Mouse (Mus musculus): ENCODE data around the gene Megf6. TPM values are rescaled to one million over a fixed set of nuclear protein-coding genes. Genes with fewer than 3 reads are reported as not detected.

Megf6 gene
- polyA plus RNA-seq, 1 experiment from 2014 or later, result 30.3 TPM

DNA sequence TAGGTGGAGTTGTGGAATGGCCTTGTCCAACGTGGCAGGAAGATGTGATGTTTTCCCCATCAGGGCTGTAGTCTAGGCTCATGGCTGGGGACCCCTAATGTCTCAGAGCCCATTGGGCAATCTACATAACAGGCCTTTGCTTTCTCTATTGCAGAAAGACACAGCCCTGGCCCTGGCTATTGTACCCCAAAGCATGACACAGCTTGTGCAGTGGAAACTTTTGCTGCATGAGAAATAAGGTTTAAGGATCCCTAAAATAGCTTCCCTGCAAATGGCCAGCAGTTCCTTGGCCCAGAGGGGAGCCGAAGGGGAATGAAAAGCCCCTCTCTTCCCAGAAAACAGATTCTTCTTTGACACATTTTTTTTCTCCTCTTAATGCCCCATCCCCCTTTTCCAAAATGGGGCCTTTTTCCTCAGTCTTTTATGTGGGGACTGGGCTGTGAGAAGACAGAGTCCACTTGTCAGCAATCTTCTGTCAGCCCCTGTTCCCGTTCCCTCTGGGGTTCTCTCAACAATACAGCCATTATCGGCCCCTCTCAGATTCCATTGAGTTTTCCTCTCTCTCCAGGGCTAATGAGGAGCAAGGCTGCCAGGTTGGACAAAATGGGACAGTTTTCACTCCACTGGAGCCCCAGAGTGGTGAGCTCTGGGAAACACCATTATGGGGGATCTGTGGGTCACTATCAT, 142.5 kb downstream of the Megf6 start:
- H3K9ac ChIP-seq (ENCODE audit: low read length), result no peak overlapping the region
- no peaks in the 10 kb centered on the region for H3K27me3 ChIP-seq (ENCODE audit: control insufficient read depth, insufficient read depth, low read length)
- ATAC-seq (ENCODE audit: insufficient number of reproducible peaks, low FRiP score, low TSS enrichment, low read depth) (no peak), DNase-seq (ENCODE audit: low spot score) (no peak)
- H3K4me1 ChIP-seq (ENCODE audit: control insufficient read depth, insufficient read depth, low read length), result no peaks in the 10 kb centered on the region
- no peaks in the 10 kb centered on the region for H3K9me3 ChIP-seq (ENCODE audit: control insufficient read depth, low read length)
- no peak overlapping the region for H3K4me3 ChIP-seq (ENCODE audit: low read depth, low read length)
- no peak overlapping the region for H3K4me2 ChIP-seq (ENCODE audit: low read depth, severe bottlenecking)
- no peaks in the 10 kb centered on the region for H3K36me3 ChIP-seq (ENCODE audit: control insufficient read depth, insufficient read depth, low read length)
- 58% methylated on average over 4 of the region's 4 CpGs for WGBS
- peak overlapping the region; percentile 68; the same call in 1 of the 2 replicates for H3K27ac ChIP-seq (replicated peaks; ENCODE audit: low read depth, low read length)

DNA sequence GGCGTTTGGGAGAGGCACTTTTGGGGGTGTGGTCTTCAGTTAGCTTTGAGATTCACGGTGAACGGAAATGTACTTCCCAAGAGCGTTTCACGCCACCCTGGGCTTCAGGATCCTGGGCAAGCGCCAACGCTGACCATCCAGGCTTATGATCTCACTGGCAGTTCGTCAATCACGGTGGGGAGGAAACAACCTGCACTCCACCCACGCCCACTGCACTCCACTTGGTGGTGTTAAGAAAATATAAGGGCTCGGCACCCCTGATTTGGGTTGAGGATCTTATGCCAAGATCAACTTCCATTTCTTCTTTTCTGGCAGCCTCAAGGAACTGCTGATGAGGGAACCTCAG, 143.1 kb downstream of the Megf6 start:
- 76% methylated on average over 11 of the region's 11 CpGs for WGBS
- no peak overlapping the region for H3K9ac ChIP-seq (ENCODE audit: low read length)
- no peaks in the 10 kb centered on the region for H3K9me3 ChIP-seq (ENCODE audit: control insufficient read depth, low read length)
- no peak for ATAC-seq (ENCODE audit: insufficient number of reproducible peaks, low FRiP score, low TSS enrichment, low read depth)
- no peaks in the 10 kb centered on the region for H3K4me1 ChIP-seq (ENCODE audit: control insufficient read depth, insufficient read depth, low read length)
- no peak overlapping the region for H3K4me3 ChIP-seq (ENCODE audit: low read depth, low read length)
- H3K27me3 ChIP-seq (ENCODE audit: control insufficient read depth, insufficient read depth, low read length), result no peaks in the 10 kb centered on the region
- 0 out of 2 replicates have a peak, but pooled peaks cover 2% of the 10 kb centered on the region for H3K36me3 ChIP-seq (ENCODE audit: control insufficient read depth, insufficient read depth, low read length)
- H3K4me2 ChIP-seq (ENCODE audit: low read depth, severe bottlenecking), result no peak overlapping the region
- no peak for DNase-seq (ENCODE audit: low spot score)
- 0 out of 2 replicates have a peak overlapping the region, but pooled peaks have one; percentile 26 for H3K27ac ChIP-seq (replicated peaks; ENCODE audit: low read depth, low read length)

Other genes starting within 250 kb of the Megf6 start
- gene A430005L14Rik, start 213.5 kb upstream of the Megf6 start, polyA plus RNA-seq (2014; fragmentation: Nextera tagmentation; extraction: Ambion mirVana), result 122 and 124 TPM in 2 replicates
- 12.8 and 14.1 TPM in 2 replicates for gene Dffb, start 195.6 kb upstream of the Megf6 start, polyA plus RNA-seq (2014; fragmentation: Nextera tagmentation; extraction: Ambion mirVana)
- 19.3 and 19.7 TPM in 2 replicates for gene Cep104, start 195.5 kb upstream of the Megf6 start, polyA plus RNA-seq (2014; fragmentation: Nextera tagmentation; extraction: Ambion mirVana)
- gene Lrrc47, start 159.0 kb upstream of the Megf6 start, polyA plus RNA-seq (2014; fragmentation: Nextera tagmentation; extraction: Ambion mirVana), result 14.9 and 16.0 TPM in 2 replicates
- 9.1 and 9.6 TPM in 2 replicates for gene Smim1, start 144.5 kb upstream of the Megf6 start, polyA plus RNA-seq (2014; fragmentation: Nextera tagmentation; extraction: Ambion mirVana)
- gene Ccdc27, start 128.1 kb upstream of the Megf6 start, polyA plus RNA-seq (2014; fragmentation: Nextera tagmentation; extraction: Ambion mirVana), result not detected in 2 replicates
- 0.71 and 0.75 TPM in 2 replicates for gene Trp73, start 30.5 kb upstream of the Megf6 start, polyA plus RNA-seq (2014; fragmentation: Nextera tagmentation; extraction: Ambion mirVana)
- gene Wrap73, start 28.4 kb upstream of the Megf6 start, polyA plus RNA-seq (2014; fragmentation: Nextera tagmentation; extraction: Ambion mirVana), result 47.3 and 48.0 TPM in 2 replicates
- 107 and 109 TPM in 2 replicates for gene Tprgl, start 10.1 kb upstream of the Megf6 start, polyA plus RNA-seq (2014; fragmentation: Nextera tagmentation; extraction: Ambion mirVana)
- gene Arhgef16, start 130.9 kb downstream of the Megf6 start, polyA plus RNA-seq (2014; fragmentation: Nextera tagmentation; extraction: Ambion mirVana), result 4.1 and 4.2 TPM in 2 replicates
- gene B230104I21Rik, start 165.4 kb downstream of the Megf6 start, polyA plus RNA-seq (2014; fragmentation: Nextera tagmentation; extraction: Ambion mirVana), result 0.17 TPM in 1 of 2 replicates, not detected in the other